In the genomic region with DNA sequence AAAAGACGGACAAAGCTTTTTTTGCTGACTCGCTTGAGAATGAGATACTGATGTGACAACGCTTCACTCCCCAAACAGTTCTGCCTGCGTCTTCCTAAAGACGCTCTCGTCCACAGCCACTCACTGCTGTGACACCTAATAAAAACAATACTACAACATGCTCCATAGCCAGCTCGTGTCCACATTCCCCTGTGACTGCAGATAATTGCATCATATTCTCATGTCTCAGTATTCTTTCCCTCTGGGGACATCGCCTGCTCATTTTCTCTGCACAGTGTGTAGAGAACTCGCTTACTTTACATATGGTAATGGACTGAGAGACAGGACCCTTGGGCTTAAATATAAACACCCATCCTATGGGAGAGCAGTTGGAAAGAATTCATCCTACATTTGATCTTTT, we compare ENCODE assay signal across 25 mouse cellular contexts. TPM values are rescaled to one million over a fixed set of nuclear protein-coding genes. Genes with fewer than 3 reads are reported as not detected.
DNase-seq lines count a peak whose midpoint lies in the region; ATAC-seq and TF ChIP-seq lines count a peak whose summit lies in the region.
"Had no signal": no experiment of that assay in that cellular context is flagged by ENCODE, and none has a peak within 500 bp of the region (broad histone marks: within the 10 kb centered on the region; RNA-seq: fewer than 3 reads in every experiment).

No protein-coding gene starts in this region.

- no peaks in the 10 kb centered on the region for H3K9me3 ChIP-seq in lung, embryonic 16.5 days (ENCODE audit: control insufficient read depth, low read length)
- no peaks in the 10 kb centered on the region for H3K9me3 ChIP-seq in midbrain, embryonic 15.5 days
- H3K9me3 ChIP-seq in midbrain, embryonic 11.5 days (ENCODE audit: control insufficient read depth, low read length): no peaks in the 10 kb centered on the region
- H3K9me3 ChIP-seq: embryonic facial prominence, embryonic 12.5 days; forebrain, embryonic 12.5 days; forebrain, embryonic 15.5 days; G1E; hindbrain, embryonic 12.5 days; hindbrain, embryonic 15.5 days had no signal

- no peaks in the 10 kb centered on the region for H3K4me1 ChIP-seq in lung, embryonic 16.5 days (replicated peaks; ENCODE audit: control insufficient read depth, insufficient read depth, low read length)
- 0 out of 2 replicates have a peak, but pooled peaks cover under 1% of the 10 kb centered on the region for H3K4me1 ChIP-seq in midbrain, embryonic 15.5 days
- H3K4me1 ChIP-seq in midbrain, embryonic 11.5 days (ENCODE audit: control insufficient read depth, insufficient read depth, low read length): no peaks in the 10 kb centered on the region
- H3K4me1 ChIP-seq: forebrain, embryonic 12.5 days; forebrain, embryonic 15.5 days; hindbrain, embryonic 12.5 days had no signal

- TF ChIP-seq POLR2A in myocyte (IDR thresholded peaks at IDR 0.05; ENCODE audit: insufficient read length, low read depth): no peak

- no peaks in the 10 kb centered on the region for H3K36me3 ChIP-seq in lung, embryonic 16.5 days (ENCODE audit: control insufficient read depth, insufficient read depth, low read length)
- H3K36me3 ChIP-seq in midbrain, embryonic 15.5 days (replicated peaks): no peaks in the 10 kb centered on the region
- H3K36me3 ChIP-seq in midbrain, embryonic 11.5 days (ENCODE audit: control insufficient read depth, insufficient read depth, low read length): no peaks in the 10 kb centered on the region
- no peaks in the 10 kb centered on the region for H3K36me3 ChIP-seq in myocyte (ENCODE audit: control insufficient read depth, insufficient read depth)
- H3K36me3 ChIP-seq: embryonic facial prominence, embryonic 12.5 days; forebrain, embryonic 12.5 days; G1E; hindbrain, embryonic 12.5 days; hindbrain, embryonic 15.5 days had no signal

- DNase-seq in heart, adult 11 months: peak; percentile 75
- no peak for DNase-seq in heart, adult 9 months (ENCODE audit: low spot score in 2 of 2)
- no peak for DNase-seq in lung, postnatal 36 days
- no peak for DNase-seq in midbrain, embryonic 11.5 days (ENCODE audit: low spot score, missing footprints)
- DNase-seq: adrenal gland, postnatal 10 days; adrenal gland, postnatal 36 days; B cell, adult 2 months; cerebellum, adult 11 months; cerebellum, adult 2 months; cerebellum, postnatal 10 days; gastrocnemius, postnatal 25 days; heart, adult 2 months had no signal

- H3K27me3 ChIP-seq in lung, embryonic 16.5 days (ENCODE audit: control insufficient read depth, insufficient read depth, low read depth, low read length): no peaks in the 10 kb centered on the region
- no peaks in the 10 kb centered on the region for H3K27me3 ChIP-seq in midbrain, embryonic 15.5 days (replicated peaks)
- no peaks in the 10 kb centered on the region for H3K27me3 ChIP-seq in midbrain, embryonic 11.5 days (ENCODE audit: control insufficient read depth, insufficient read depth, low read length)
- H3K27me3 ChIP-seq in myocyte (ENCODE audit: control insufficient read depth, insufficient read depth, insufficient read length): no peaks in the 10 kb centered on the region
- H3K27me3 ChIP-seq: CH12.LX; embryonic facial prominence, embryonic 12.5 days; forebrain, embryonic 12.5 days; forebrain, embryonic 15.5 days; hindbrain, embryonic 12.5 days; hindbrain, embryonic 15.5 days; Patski had no signal

- no peak overlapping the region for H3K9ac ChIP-seq in lung, embryonic 16.5 days (ENCODE audit: low read length)
- no peak overlapping the region for H3K9ac ChIP-seq in midbrain, embryonic 15.5 days
- H3K9ac ChIP-seq in midbrain, embryonic 11.5 days (ENCODE audit: low read length): no peak overlapping the region
- H3K9ac ChIP-seq: embryonic facial prominence, embryonic 12.5 days; forebrain, embryonic 12.5 days; forebrain, embryonic 15.5 days; hindbrain, embryonic 12.5 days; hindbrain, embryonic 15.5 days had no signal

- WGBS in lung, embryonic 16.5 days: 52% methylated on average over 9 of the region's 9 CpGs
- WGBS in midbrain, embryonic 15.5 days: 75% methylated on average over 9 of the region's 9 CpGs
- 83% methylated on average over 9 of the region's 9 CpGs for WGBS in midbrain, embryonic 11.5 days

- peak; percentile 87 for ATAC-seq in lung, embryonic 16.5 days (ENCODE audit: low read depth)
- peak; percentile 51; the same call in 1 of the 2 replicates for ATAC-seq in midbrain, embryonic 15.5 days (replicated peaks)
- ATAC-seq in midbrain, embryonic 11.5 days (ENCODE audit: low FRiP score): no peak
- ATAC-seq: forebrain, embryonic 15.5 days; Patski had no signal

- H3K79me2 ChIP-seq in myocyte (ENCODE audit: control insufficient read depth, insufficient read depth): no peaks in the 10 kb centered on the region

- H3K27ac ChIP-seq in lung, embryonic 16.5 days (ENCODE audit: low read length): no peak overlapping the region
- H3K27ac ChIP-seq in midbrain, embryonic 15.5 days: no peak overlapping the region
- no peak overlapping the region for H3K27ac ChIP-seq in midbrain, embryonic 11.5 days (ENCODE audit: low read depth, low read length)
- H3K27ac ChIP-seq: embryonic facial prominence, embryonic 12.5 days; forebrain, embryonic 12.5 days; forebrain, embryonic 15.5 days; heart, adult 2 months; hindbrain, embryonic 12.5 days; hindbrain, embryonic 15.5 days had no signal

- H3ac ChIP-seq in myocyte (ENCODE audit: control insufficient read depth, insufficient read length): no peak overlapping the region

- no peak overlapping the region; the same call in 1 of the 2 replicates for H3K4me2 ChIP-seq in lung, embryonic 16.5 days (ENCODE audit: low read depth, low read length)
- H3K4me2 ChIP-seq in midbrain, embryonic 15.5 days: no peak overlapping the region
- H3K4me2 ChIP-seq in midbrain, embryonic 11.5 days: no peak overlapping the region
- H3K4me2 ChIP-seq in myocyte (ENCODE audit: low read depth): no peak overlapping the region
- H3K4me2 ChIP-seq: embryonic facial prominence, embryonic 12.5 days; forebrain, embryonic 12.5 days; forebrain, embryonic 15.5 days; heart, embryonic 11.5 days; hindbrain, embryonic 12.5 days; hindbrain, embryonic 15.5 days had no signal

- H3K4me3 ChIP-seq in lung, embryonic 16.5 days (ENCODE audit: low read length): no peak overlapping the region
- H3K4me3 ChIP-seq in midbrain, embryonic 15.5 days: no peak overlapping the region
- no peak overlapping the region for H3K4me3 ChIP-seq in midbrain, embryonic 11.5 days (ENCODE audit: low read depth, low read length)
- H3K4me3 ChIP-seq in myocyte: no peak overlapping the region
- H3K4me3 ChIP-seq: embryonic facial prominence, embryonic 12.5 days; erythroblast, embryonic 14.5 days; forebrain, embryonic 12.5 days; forebrain, embryonic 15.5 days; heart, adult 2 months; hindbrain, embryonic 12.5 days; hindbrain, embryonic 15.5 days had no signal

TF ChIP-seq in myocyte, 11 proteins besides CTCF, POLR2A, EP300 and RAD21:
- TF ChIP-seq MYOG (IDR thresholded peaks at IDR 0.05; ENCODE audit: control insufficient read depth in 1 of 3, insufficient read depth in 1 of 3, insufficient read length in 2 of 3, low read depth in 2 of 3) (no peak), CEBPB (IDR thresholded peaks at IDR 0.05; ENCODE audit: insufficient read depth, poor library complexity, severe bottlenecking) (0 out of 2 replicates have a peak, but pooled peaks have one; percentile 39)
TF ChIP-seq in myocyte: peak in this region for 1.

RNA-seq across cellular contexts. Expression of gene Ttc32, which starts 6.6 kb away (rescaled TPM):
- polyA plus RNA-seq in lung, embryonic 16.5 days (2015; fragmentation: Nextera tagmentation; extraction: Ambion mirVana): 26.3 and 27.9 TPM in 2 replicates
- 6.8 and 7.0 TPM in 2 replicates for polyA plus RNA-seq in midbrain, embryonic 15.5 days (2015; fragmentation: Nextera tagmentation; extraction: Ambion mirVana)
- 24.0 and 26.2 TPM in 2 replicates for polyA plus RNA-seq in midbrain, embryonic 11.5 days (2014; fragmentation: Nextera tagmentation; extraction: Ambion mirVana)
- polyA plus RNA-seq in myocyte (2012; fragmentation: generic; extraction: Trizol): 4.5 TPM
- polyA plus RNA-seq: G1E had no signal
